Mouse (Mus musculus): ENCODE results near the gene Med19.
"Not testable (repeated sequence)": the region's sequence is repeated elsewhere in the genome, so short reads cannot be mapped to it uniquely, and the experiment has no call there.

The Med19 gene

GRCm38 (mm10) chr2:84716423-84717355 lies 38.5 kb downstream of the Med19 start:
- DNase-seq (ENCODE audit: low read depth, low spot score) = no peak

GRCm38 (mm10) chr2:84717357-84717756 lies 39.2 kb downstream of the Med19 start:
- DNase-seq (ENCODE audit: low read depth, low spot score) = no peak

GRCm38 (mm10) chr2:84720718-84721117 lies 42.5 kb downstream of the Med19 start:
- DNase-seq (ENCODE audit: low read depth, low spot score) = no peak

- no peak for DNase-seq (ENCODE audit: low read depth, low spot score)
Measured at GRCm38 (mm10) chr2:84721182-84721581, 43.0 kb downstream of the Med19 start.

GRCm38 (mm10) chr2:84723856-84724255 lies 45.7 kb downstream of the Med19 start:
- no peak for DNase-seq (ENCODE audit: low read depth, low spot score)

GRCm38 (mm10) chr2:84725770-84726169 lies 47.6 kb downstream of the Med19 start:
- DNase-seq (ENCODE audit: low read depth, low spot score) = no peak

GRCm38 (mm10) chr2:84726716-84727115 lies 48.5 kb downstream of the Med19 start:
- DNase-seq (ENCODE audit: low read depth, low spot score) = no peak

- DNase-seq (ENCODE audit: low read depth, low spot score) = peak; percentile 93
Measured at GRCm38 (mm10) chr2:84727172-84727858, 49.1 kb downstream of the Med19 start, which contains the start of gene Clp1. Gene Clp1, minus strand, starts transcription at chr2:84727350.

GRCm38 (mm10) chr2:84728191-84728590 lies 50.0 kb downstream of the Med19 start:
- DNase-seq (ENCODE audit: low read depth, low spot score) = not testable (repeated sequence)

- no peak for DNase-seq (ENCODE audit: low read depth, low spot score)
Measured at GRCm38 (mm10) chr2:84731206-84731605, 53.0 kb downstream of the Med19 start.

GRCm38 (mm10) chr2:84732394-84732793 lies 54.2 kb downstream of the Med19 start:
- no peak for DNase-seq (ENCODE audit: low read depth, low spot score)

- DNase-seq (ENCODE audit: low read depth, low spot score) = no peak
Measured at GRCm38 (mm10) chr2:84733579-84734300, 55.5 kb downstream of the Med19 start, which contains the start of gene Ypel4. Gene Ypel4, plus strand, starts transcription at chr2:84734058.

GRCm38 (mm10) chr2:84734351-84734864 lies 56.2 kb downstream of the Med19 start:
- DNase-seq (ENCODE audit: low read depth, low spot score) = no peak

GRCm38 (mm10) chr2:84734919-84735318 lies 56.7 kb downstream of the Med19 start:
- no peak for DNase-seq (ENCODE audit: low read depth, low spot score)

- no peak for DNase-seq (ENCODE audit: low read depth, low spot score)
Measured at GRCm38 (mm10) chr2:84735346-84735920, 57.2 kb downstream of the Med19 start.

GRCm38 (mm10) chr2:84736312-84737161 lies 58.3 kb downstream of the Med19 start:
- no peak for DNase-seq (ENCODE audit: low read depth, low spot score)

GRCm38 (mm10) chr2:84737451-84737925 lies 59.3 kb downstream of the Med19 start:
- DNase-seq (ENCODE audit: low read depth, low spot score) = no peak

Measured in retina, postnatal 7 days (tissue).